Mouse (Mus musculus) kidney, adult 11 months (tissue): Measurements from ENCODE around the gene Fat1.
A peak's percentile ranks its signal among the peaks of the same experiment; 100 is the strongest.

Experiments used
- DNase-seq: peaks from one replicate; pipeline ENCODE4 v3.0.0; 2022

Fat1 gene

GRCm38 (mm10) chr8:44934850-44935497, at the start of gene Fat1:
TSS of gene Fat1 (plus strand) at chr8:44935447.
- peak; percentile 85 for DNase-seq

GRCm38 (mm10) chr8:44894626-44895025, 40.6 kb upstream of the Fat1 start:
- no peak for DNase-seq

- DNase-seq, result no peak
Observed at GRCm38 (mm10) chr8:44899575-44899991, 35.7 kb upstream of the Fat1 start.

GRCm38 (mm10) chr8:44911126-44911903, 23.9 kb upstream of the Fat1 start:
- no peak for DNase-seq

GRCm38 (mm10) chr8:44919487-44920082, 15.7 kb upstream of the Fat1 start:
- no peak for DNase-seq

GRCm38 (mm10) chr8:44920379-44921032, 14.7 kb upstream of the Fat1 start:
- DNase-seq, result no peak

DNA sequence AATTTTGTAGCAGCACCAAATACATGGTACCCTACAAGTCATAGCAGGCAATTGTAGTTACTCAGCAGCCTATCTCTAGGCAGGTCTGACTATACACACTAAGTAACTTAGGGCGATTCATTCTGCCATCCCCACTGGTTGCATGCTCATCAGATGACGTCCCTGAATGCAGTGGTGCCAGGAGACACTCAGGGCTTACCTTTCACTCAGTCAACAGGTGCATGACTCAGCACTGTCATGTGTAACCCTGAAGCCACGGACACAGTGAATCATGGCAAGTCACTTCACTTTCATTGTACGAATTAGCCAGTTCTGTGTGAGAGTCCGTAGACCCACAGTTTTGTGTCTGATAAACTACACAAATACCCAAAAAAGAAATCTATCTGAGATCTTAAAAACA, 10.3 kb upstream of the Fat1 start:
- no peak for DNase-seq

DNA sequence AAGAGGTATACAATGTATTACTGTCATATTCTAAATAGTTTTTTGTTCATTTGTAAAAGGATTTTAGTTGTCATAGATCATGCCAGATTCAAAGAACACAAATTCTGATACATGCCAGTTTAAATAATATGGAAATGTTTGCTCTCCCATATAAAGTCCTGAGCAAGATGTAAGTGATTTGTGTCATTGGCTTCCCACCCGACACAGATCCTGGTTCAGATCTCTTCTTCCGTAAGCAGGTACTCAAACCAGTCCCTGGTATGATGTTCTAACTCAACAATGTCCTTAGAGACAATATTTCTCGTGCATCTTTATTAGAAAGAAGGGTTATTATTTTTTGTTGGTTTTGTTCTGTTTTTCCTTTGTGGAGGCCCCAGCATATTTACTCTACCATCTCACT, 5.2 kb upstream of the Fat1 start:
- DNase-seq, result no peak

DNA sequence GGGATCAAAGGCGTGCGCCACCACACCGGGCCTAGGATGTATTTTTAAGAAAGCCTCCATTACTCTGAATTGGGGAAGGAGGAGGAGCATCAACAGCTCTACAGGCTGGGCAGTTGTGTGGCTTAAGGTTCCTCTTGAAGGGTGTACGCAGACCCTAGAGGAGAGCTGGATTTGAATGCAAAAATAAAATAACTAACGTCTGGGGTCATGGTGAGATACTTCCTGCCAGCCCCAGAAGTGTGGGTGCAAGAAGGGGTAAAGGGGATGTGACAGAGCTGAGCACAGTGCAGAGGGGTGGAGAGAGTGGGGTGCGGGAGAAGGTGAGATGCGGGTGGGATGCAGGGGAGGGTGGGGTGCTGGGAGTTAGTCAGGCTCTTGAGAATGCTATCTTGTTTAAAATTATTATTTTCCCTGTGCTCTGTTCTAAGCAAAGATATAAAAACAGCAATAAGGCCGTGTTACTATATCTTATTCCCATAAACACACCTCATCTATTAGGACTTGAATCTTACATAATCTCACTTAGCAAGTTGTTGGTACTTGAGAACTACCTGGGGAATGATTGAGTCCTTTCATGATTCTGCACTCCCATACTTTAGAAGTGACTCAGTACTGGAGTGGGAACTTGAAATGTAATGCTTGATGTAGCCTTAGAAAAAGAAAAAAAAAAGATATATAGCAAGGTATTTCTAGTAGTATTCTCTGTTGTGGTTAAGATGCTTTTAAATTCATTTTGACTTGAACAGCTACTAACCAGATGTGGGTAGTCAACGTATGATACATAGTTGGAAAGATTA, 2.5 kb upstream of the Fat1 start:
- DNase-seq, result no peak

DNA sequence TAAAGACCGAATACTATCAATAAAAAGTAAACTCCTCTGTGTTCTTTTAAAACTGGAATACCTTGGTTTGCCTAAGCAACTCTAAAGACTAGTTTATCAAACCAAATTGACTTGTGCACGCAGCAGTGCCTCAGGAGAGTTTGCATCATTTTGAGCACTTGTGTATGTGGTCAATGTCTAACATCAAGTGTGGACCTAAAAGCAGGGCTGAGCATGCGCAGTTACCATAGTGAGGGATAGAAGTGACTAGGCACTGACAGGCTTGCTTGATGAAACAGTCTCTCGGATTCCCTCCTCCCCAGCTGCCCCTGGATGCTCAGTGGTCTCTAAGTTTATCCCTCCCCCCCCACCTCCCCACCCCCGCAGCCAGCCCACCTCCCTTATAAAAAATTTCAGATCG, 1.8 kb upstream of the Fat1 start:
- no peak for DNase-seq

DNA sequence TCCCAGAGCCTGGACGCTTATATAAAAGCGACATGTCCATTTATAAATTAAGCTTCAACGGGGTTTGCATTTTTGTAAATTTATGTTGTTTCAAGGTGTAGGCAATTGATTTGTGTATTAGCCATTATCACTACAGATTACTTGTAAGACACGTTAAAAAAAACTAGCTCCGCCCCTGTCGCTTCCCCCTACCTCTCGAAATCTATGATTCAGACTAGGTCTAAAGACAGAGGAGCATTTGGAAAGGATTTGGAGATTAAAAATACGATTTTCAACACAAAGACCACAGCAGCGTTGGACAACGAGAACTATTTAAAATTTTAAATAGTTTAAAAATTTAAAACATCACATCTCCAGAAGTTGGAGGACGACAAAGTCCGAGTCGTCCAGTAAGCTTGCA, 831 bp upstream of the Fat1 start:
- DNase-seq, result no peak

GRCm38 (mm10) chr8:44935741-44936140, 494 bp downstream of the Fat1 start:
- peak; percentile 80 for DNase-seq

- DNase-seq, result no peak
Observed at GRCm38 (mm10) chr8:44936481-44936961, 1.3 kb downstream of the Fat1 start.

GRCm38 (mm10) chr8:44937141-44937825, 2.0 kb downstream of the Fat1 start:
- DNase-seq, result peak; percentile 44

GRCm38 (mm10) chr8:44937905-44938642, 2.8 kb downstream of the Fat1 start:
- peak; percentile 85 for DNase-seq

GRCm38 (mm10) chr8:44938643-44938979, 3.4 kb downstream of the Fat1 start:
- no peak for DNase-seq

DNA sequence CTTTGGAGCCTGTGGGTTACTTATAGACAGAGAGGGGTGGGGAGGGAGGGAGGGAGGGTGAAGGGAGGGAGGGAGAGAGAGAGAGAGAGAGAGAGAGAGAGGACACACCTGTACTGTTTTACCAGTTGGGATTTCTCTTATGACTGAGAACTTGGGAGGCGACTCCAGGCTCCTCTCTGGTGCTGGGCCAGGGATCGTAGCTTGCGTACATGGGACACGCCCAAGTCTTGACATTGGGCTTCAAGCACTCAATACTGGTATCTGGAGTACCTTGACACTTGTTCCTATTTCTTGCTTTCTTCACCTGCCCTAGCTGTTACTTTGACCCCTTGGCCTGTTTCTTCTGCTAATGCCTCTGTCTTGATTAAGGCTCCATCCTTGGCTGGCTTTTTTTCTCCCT, 10.3 kb downstream of the Fat1 start:
- no peak for DNase-seq

GRCm38 (mm10) chr8:44948597-44948996, 13.3 kb downstream of the Fat1 start:
- DNase-seq, result no peak

- peak; percentile 21 for DNase-seq
Observed at GRCm38 (mm10) chr8:44960455-44960854, 25.2 kb downstream of the Fat1 start.

- DNase-seq, result no peak
Observed at GRCm38 (mm10) chr8:44960906-44961305, 25.7 kb downstream of the Fat1 start.

DNA sequence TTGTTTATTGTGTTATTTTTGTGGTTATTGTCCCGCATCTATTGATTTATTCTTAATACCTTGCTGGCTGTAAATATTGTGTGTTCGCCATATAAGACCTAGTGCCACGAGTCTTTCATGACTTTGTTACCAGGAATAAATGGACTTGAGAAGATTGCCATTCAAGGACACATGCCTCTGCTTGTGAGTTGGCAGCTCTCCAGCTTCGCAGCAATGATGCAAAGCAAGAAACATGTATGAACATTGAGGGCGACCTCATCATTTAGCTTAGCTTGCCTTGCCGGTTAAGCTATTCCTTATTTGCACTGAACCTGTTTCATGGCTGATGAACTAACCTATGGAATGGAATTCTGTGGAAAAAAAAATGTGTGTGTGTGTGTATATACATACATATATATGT, 26.2 kb downstream of the Fat1 start:
- no peak for DNase-seq
